Mouse (Mus musculus): ENCODE results near the gene Babam2.

GRCm38 (mm10) chr5:31931637-31932036 lies 234.2 kb downstream of the Babam2 start:
- no peak for TF ChIP-seq POLR2A (IDR thresholded peaks at IDR 0.05; ENCODE audit: insufficient read length, low read depth)
- TF ChIP-seq MYOD1 (IDR thresholded peaks at IDR 0.05; ENCODE audit: control insufficient read depth in 1 of 3, insufficient read length in 2 of 3, low read depth in 2 of 3), result no peak
- no peak for TF ChIP-seq SRF (IDR thresholded peaks at IDR 0.05; ENCODE audit: control insufficient read depth, insufficient read length, low read depth)
- TF ChIP-seq MYOG (IDR thresholded peaks at IDR 0.05; ENCODE audit: control insufficient read depth in 1 of 3, insufficient read depth in 1 of 3, insufficient read length in 2 of 3, low read depth in 2 of 3), result no peak
- TF ChIP-seq POLR2AphosphoS2 (IDR thresholded peaks at IDR 0.05; ENCODE audit: insufficient read length, low read depth), result no peak
- no peak for TF ChIP-seq MAX (IDR thresholded peaks at IDR 0.05; ENCODE audit: low read depth)
- no peak for TF ChIP-seq REST (IDR thresholded peaks at IDR 0.05; ENCODE audit: insufficient read depth, insufficient read length)
- TF ChIP-seq TCF3 (IDR thresholded peaks at IDR 0.05; ENCODE audit: insufficient read length, low read depth), result no peak
- TF ChIP-seq CEBPB (IDR thresholded peaks at IDR 0.05; ENCODE audit: insufficient read depth, poor library complexity, severe bottlenecking), result no peak
- no peak for TF ChIP-seq TCF12 (IDR thresholded peaks at IDR 0.05; ENCODE audit: insufficient read depth, poor library complexity, severe bottlenecking)
- TF ChIP-seq E2F4 (IDR thresholded peaks at IDR 0.05; ENCODE audit: insufficient read depth), result no peak
- TF ChIP-seq USF1 (IDR thresholded peaks at IDR 0.05; ENCODE audit: low read depth), result no peak
